Comparison of ENCODE assay signal across 8 mouse cellular contexts in the genomic region with DNA sequence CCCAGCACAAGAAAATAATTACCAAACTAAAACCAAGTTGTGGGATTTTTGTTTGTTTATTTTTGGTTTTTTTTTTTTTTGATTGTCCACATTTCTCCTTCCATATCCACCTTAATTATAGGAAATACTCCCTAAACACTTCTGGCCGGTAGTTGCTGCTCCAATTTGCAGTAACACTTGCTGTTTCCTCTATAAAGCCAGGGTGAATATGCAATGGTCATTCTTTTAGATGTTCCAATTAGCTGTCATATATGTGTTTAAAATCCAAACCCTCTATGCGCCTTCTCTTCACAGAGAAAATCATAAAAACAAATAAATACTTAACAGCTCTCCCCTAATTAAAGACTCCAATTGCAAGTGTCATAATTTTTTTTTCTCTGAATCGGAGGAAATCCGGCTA. TPM values are rescaled to one million over a fixed set of nuclear protein-coding genes. Genes with fewer than 3 reads are reported as not detected.
DNase-seq lines count a peak whose midpoint lies in the region; ATAC-seq and TF ChIP-seq lines count a peak whose summit lies in the region.

No protein-coding gene starts in this region.

- TF ChIP-seq CTCF in lung, embryonic 14.5 days (IDR thresholded peaks at IDR 0.05; ENCODE audit: low read depth): no peak

- H3K9ac ChIP-seq in lung, embryonic 14.5 days: no peak overlapping the region
- H3K9ac ChIP-seq in neural tube, embryonic 15.5 days (replicated peaks): peak overlapping the region; percentile 65

- 6% methylated on average over 4 of the region's 4 CpGs for WGBS in lung, embryonic 14.5 days
- WGBS in forebrain, embryonic 10.5 days: 6% methylated on average over 4 of the region's 4 CpGs
- 11% methylated on average over 4 of the region's 4 CpGs for WGBS in limb, embryonic 10.5 days
- WGBS in neural tube, embryonic 15.5 days: 5% methylated on average over 4 of the region's 4 CpGs

- H3K36me3 ChIP-seq in lung, embryonic 14.5 days (ENCODE audit: insufficient read depth): no peaks in the 10 kb centered on the region
- no peaks in the 10 kb centered on the region for H3K36me3 ChIP-seq in forebrain, embryonic 10.5 days (replicated peaks)
- H3K36me3 ChIP-seq in limb, embryonic 10.5 days: no peaks in the 10 kb centered on the region
- H3K36me3 ChIP-seq in neural tube, embryonic 15.5 days: no peaks in the 10 kb centered on the region

- no peak for DNase-seq in lung, embryonic 14.5 days
- no peak for DNase-seq in lung, postnatal 36 days
- no peak for DNase-seq in forebrain, embryonic 10.5 days (ENCODE audit: extremely low spot score, low spot score)
- DNase-seq in limb, embryonic 10.5 days (ENCODE audit: low spot score): no peak
- no peak for DNase-seq in layer of hippocampus, adult 18-20 months (ENCODE audit: low spot score in 2 of 2)
- no peak for DNase-seq in thymus, adult 18-20 months
- DNase-seq in urinary bladder, postnatal 10 days (ENCODE audit: low spot score): no peak

- peaks cover 25% of the 10 kb centered on the region for H3K27me3 ChIP-seq in lung, embryonic 14.5 days (ENCODE audit: insufficient read depth, low read length)
- peaks cover 27% of the 10 kb centered on the region for H3K27me3 ChIP-seq in forebrain, embryonic 10.5 days (ENCODE audit: poor library complexity, severe bottlenecking)
- peaks cover 36% of the 10 kb centered on the region for H3K27me3 ChIP-seq in limb, embryonic 10.5 days (ENCODE audit: low read depth, poor library complexity, severe bottlenecking)
- H3K27me3 ChIP-seq in neural tube, embryonic 15.5 days (replicated peaks): no peaks in the 10 kb centered on the region

- no peak for ATAC-seq in lung, embryonic 14.5 days (ENCODE audit: insufficient read depth)
- ATAC-seq in neural tube, embryonic 15.5 days (ENCODE audit: low FRiP score): no peak

- H3K4me1 ChIP-seq in lung, embryonic 14.5 days (ENCODE audit: insufficient read depth): no peaks in the 10 kb centered on the region
- H3K4me1 ChIP-seq in forebrain, embryonic 10.5 days: peaks cover 19% of the 10 kb centered on the region
- H3K4me1 ChIP-seq in limb, embryonic 10.5 days: peaks cover 12% of the 10 kb centered on the region
- peaks cover 31% of the 10 kb centered on the region for H3K4me1 ChIP-seq in neural tube, embryonic 15.5 days

- peak overlapping the region; percentile 57 for H3K4me3 ChIP-seq in lung, embryonic 14.5 days (ENCODE audit: low read depth, low read length)
- peak overlapping the region; percentile 63 for H3K4me3 ChIP-seq in forebrain, embryonic 10.5 days
- H3K4me3 ChIP-seq in limb, embryonic 10.5 days: peak overlapping the region; percentile 67
- peak overlapping the region; percentile 66 for H3K4me3 ChIP-seq in neural tube, embryonic 15.5 days (replicated peaks)

- no peak overlapping the region for H3K27ac ChIP-seq in lung, embryonic 14.5 days (ENCODE audit: low read depth)
- H3K27ac ChIP-seq in forebrain, embryonic 10.5 days: no peak overlapping the region
- H3K27ac ChIP-seq in limb, embryonic 10.5 days: no peak overlapping the region
- peak overlapping the region; percentile 92 for H3K27ac ChIP-seq in neural tube, embryonic 15.5 days (replicated peaks)

- peak overlapping the region; percentile 95 for H3K4me2 ChIP-seq in lung, embryonic 14.5 days
- H3K4me2 ChIP-seq in neural tube, embryonic 15.5 days: peak overlapping the region; percentile 86

- no peaks in the 10 kb centered on the region for H3K9me3 ChIP-seq in lung, embryonic 14.5 days (ENCODE audit: low read depth, low read length)
- H3K9me3 ChIP-seq in forebrain, embryonic 10.5 days: no peaks in the 10 kb centered on the region
- no peaks in the 10 kb centered on the region for H3K9me3 ChIP-seq in limb, embryonic 10.5 days (replicated peaks)
- no peaks in the 10 kb centered on the region for H3K9me3 ChIP-seq in neural tube, embryonic 15.5 days (replicated peaks)

RNA-seq across cellular contexts. Expression of gene Eml6, which starts 0.7 kb away (rescaled TPM):
- 0.25 and 0.53 TPM in 2 replicates for polyA plus RNA-seq in lung, embryonic 14.5 days (2014; fragmentation: Nextera tagmentation; extraction: Ambion mirVana)
- polyA plus RNA-seq in forebrain, embryonic 10.5 days (2016; fragmentation: Nextera tagmentation; extraction: Ambion mirVana): 0.55 and 0.92 TPM in 2 replicates
- 0.21 and 0.50 TPM in 2 replicates for polyA plus RNA-seq in limb, embryonic 10.5 days (2016; fragmentation: Nextera tagmentation; extraction: Ambion mirVana)
- polyA plus RNA-seq in neural tube, embryonic 15.5 days (2015; fragmentation: Nextera tagmentation; extraction: Ambion mirVana): 5.2 and 7.7 TPM in 2 replicates
- total RNA-seq in layer of hippocampus, adult 18-20 months (2021): 10 to 100 TPM; 22.2 to 22.9 TPM
